Mouse (Mus musculus) left cerebral cortex, postnatal 4 days (tissue): Measurements from ENCODE around the gene Vps13c. TPM values are rescaled to one million over a fixed set of nuclear protein-coding genes. Genes with fewer than 3 reads are reported as not detected.

Source experiments
- DNase-seq: peaks from one replicate; pipeline ENCODE4 v3.0.0-alpha.2; 2022
- intact Hi-C: fragments of 180-260 bp; cut with DNase I; formaldehyde crosslinking; loops from one replicate; pipeline ENCODE4 v1.15.1; 2025
- total RNA-seq, 2 experiments: library from RNA; stranded (reverse); gene quantifications; 2 replicates each; pipeline ENCODE4 v1.2.3; 2021

Gene Vps13c
- total RNA-seq, 2 experiments from 2014 or later, result 37.0 to 38.7 TPM

DNA sequence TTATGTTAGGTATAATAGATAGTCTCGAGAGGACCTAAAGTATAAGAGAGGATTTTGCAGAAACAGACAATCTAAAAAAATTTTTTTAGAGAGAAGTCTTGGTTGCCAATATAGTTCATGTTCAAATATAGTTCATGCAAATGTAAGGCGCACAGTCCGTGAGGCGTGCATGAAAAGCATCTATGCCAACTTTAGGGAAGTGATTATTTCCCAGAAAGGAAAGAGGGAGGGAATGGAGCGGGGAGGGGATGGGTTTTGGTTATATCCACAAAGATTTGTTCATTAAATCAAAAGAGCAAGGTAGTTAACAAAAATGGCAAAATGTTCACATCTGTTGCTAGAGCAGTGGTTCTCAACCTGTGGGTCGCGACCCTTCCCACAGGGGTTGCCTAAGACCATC lies 166.4 kb downstream of the Vps13c start:
- intact Hi-C loops, result no loop called here
- no peak for DNase-seq

DNA sequence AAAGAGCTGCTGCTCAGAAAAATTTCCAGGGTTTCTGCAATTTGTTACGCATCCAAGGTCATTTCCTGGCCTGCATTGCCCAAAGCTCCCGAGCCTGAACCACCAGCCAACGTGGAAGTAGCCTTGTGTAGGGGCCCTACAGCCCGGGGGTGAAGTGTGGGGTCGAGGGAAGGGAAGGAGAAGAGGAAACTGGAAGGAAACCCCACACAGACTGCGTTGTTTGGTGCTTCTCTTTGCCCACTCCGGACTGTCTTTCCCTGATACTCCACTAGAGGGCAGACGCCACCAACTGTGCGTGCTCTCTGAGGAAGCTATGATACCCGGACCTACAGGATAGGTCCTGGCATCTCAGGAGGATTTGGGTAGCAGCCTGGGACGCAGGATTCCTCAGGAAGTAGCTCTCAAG lies 174.8 kb downstream of the Vps13c start:
- intact Hi-C loops, result loop anchor here (5.0 kb wide), 2 partner anchors 637 to 1282 kb away; partner anchors contain the start of gene Rora
- peak; percentile 79 for DNase-seq

DNA sequence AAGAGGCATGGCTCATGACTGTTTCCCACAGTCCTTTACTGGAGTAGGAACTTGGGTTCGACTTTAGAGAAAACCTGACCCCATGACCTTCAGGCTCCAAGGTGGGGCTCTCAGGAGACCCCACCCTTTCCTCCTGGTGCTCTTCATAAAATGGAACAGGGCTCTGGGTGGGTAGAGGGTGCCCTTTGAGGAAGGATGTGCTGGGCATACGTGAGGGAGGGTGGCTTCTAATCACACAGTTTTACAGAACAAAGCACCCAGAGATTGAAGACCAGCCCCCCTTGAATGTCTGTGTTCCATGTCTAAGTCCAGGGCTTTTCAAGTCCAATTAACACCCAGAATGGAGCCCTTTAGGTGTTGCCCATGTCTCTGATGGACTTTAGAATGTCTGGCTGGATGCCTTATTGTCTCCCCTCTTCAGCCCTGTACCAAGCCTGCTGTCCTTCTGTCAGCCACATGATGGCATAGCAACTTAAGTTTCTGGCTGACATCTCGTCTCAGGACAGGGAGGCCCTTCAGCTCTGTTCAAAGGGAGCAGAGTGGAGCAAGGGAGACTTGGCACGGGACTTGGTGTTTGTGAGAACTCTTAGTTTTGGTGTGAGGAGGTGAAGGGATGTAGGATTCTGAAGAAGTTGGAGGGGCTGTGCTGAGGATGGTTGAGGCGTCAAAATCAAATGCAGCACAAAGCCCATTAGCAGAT lies 176.2 kb downstream of the Vps13c start:
- DNase-seq, result peak; percentile 70
- intact Hi-C loops, result loop anchor here (5.0 kb wide), 2 partner anchors 636 to 1281 kb away; partner anchors contain the start of gene Rora

DNA sequence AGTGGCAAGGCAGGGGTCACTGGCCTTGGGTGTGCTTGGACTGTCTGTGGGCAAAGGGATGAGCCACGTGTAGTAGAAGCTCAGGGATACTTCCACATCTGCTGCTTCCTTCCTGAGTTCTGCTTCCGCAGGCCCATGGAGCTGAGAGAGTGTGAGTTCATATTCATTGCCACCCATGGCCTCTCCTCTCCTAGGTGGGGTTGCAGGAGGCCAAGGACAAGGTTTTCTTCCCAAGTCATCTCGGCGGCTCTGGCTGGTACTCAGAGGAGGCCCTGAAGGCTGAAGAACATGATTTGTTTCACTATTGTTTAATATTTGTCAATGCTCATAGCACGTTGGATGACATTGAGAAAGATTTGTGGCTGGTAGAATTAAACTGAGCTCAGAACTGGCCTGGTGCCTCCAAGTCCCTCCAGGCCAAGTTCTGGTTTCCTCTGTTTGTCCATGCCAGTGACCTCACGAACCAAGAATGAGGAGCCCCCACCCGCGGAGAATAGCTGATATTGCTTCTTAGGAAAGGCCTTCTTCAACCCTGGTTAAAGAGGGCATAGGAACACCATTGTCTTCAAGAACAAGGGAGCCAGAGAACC lies 180.7 kb downstream of the Vps13c start:
- no peak for DNase-seq
- intact Hi-C loops, result no loop called here

DNA sequence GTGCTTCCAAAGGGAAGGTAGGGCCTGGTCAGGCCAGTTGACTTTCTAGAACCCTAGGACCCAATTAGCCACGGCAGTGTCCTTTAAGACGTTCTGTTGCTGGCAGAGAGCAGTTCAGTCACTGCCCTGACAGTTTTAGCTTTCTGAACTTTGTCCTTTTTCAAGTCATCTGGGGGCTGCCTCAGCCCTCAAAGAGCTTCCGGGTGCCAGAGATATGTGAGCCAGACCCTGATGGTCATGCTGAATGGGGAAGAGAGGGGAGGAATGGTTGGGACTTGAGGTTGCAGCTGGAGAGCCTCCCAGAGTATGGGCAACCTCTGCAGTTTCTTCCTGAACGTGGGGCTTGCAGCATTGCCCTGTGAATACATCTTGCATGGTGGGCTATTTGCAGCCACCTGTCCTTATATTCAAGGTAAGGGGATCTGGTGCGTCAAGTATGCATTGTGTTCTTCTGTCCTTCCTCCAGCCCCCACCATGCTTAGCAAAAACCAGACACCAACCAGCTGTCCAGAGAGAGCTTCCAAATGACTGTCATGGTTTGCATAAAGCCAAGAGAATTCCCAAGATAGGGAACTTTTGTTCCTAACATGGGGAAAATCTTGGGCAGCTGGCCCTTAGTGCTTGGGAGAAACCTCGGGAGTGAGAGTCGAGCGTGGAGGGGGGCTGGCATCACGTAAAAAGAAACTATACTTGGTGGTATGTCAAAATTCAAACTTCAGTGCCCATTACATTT lies 182.3 kb downstream of the Vps13c start:
- DNase-seq, result no peak
- intact Hi-C loops, result no loop called here

DNA sequence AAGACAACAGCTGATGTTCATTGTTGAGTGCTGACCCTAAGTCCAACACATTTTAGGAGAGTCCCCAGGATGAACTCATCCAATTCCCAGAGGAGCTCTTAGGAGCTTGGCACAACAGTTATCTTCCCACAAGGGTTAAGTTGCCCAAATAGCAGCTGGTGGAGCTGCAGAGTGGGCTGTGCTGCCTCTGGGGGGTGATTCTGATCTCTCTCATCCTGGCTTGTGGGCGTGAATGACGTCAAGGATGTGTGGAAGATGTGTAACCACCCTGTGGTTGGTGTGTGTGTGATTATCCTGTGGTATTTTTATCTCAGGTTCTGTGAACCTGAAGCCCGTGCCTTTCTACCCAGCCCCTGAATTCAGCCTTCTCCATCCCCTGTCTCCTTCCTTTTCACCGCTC lies 188.4 kb downstream of the Vps13c start:
- DNase-seq, result no peak
- intact Hi-C loops, result no loop called here

DNA sequence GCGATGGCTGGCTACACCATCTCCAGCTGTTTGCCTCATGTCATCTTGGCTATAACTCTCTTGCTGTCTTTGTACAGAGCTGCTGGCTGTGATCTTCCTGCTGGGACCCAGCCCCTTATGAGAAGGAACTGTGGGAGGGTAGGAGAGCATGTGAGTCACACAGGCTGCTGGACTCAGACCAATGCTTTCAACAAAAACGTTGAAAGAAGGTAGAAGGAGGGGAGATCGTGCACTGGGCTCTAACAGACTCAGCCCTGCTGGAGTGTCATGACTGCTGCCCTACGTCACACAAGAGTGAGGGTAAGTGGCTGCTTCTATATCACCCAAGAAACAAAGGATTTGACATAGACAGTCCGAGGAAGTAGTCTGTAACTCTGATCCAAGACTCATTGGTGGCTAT lies 193.6 kb downstream of the Vps13c start:
- intact Hi-C loops, result no loop called here
- DNase-seq, result no peak

Other genes with a start within 250 kb of the Vps13c start
- gene C2cd4b, start 81.0 kb upstream of the Vps13c start, total RNA-seq, result under 1 TPM; 0.36 to 0.58 TPM
- gene C2cd4a, start 8.1 kb upstream of the Vps13c start, total RNA-seq, result not detected